Mouse (Mus musculus) activated CD4-positive, CD25-positive, alpha-beta regulatory T cell, adult 4 months (primary cell): ENCODE results near the gene Nemp1. TPM values are rescaled to one million over a fixed set of nuclear protein-coding genes. Genes with fewer than 3 reads are reported as not detected.
"Not testable (repeated sequence)": the region's sequence is repeated elsewhere in the genome, so short reads cannot be mapped to it uniquely, and the experiment has no call there.

ENCODE experiments used
- ATAC-seq: one replicate; pipeline ENCODE4 v1.8.0; 2017
- polyA plus RNA-seq, 2 experiments: library from polyadenylated mRNA; unstranded; fragments of 100-300 nt; shearing (Covaris generic); gene quantifications; one replicate each; pipeline ENCODE4 v1.2.1; 2017

Nemp1 gene
- polyA plus RNA-seq, 2 experiments from 2014 or later: 4.7 to 5.8 TPM

DNA sequence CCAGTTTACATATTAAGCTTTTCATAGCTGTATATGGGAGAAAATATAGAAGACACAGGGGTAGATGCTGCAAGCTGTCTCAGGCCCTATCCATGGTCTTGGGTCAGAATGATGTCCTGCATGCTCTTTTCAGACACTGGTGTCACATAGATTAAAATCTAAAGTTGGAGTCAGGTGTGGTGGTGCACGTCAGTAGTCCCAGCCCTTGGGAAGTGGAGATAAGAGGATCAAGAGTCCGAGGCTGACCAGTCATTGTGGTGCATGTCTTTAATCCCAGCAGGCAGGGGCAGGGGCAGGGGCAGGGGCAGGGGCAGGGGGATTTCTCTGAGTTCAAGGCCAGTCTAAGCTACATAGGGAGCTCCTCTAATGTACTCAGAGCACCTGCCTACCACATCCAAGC, 20.9 kb upstream of the Nemp1 start:
- no peak for ATAC-seq

DNA sequence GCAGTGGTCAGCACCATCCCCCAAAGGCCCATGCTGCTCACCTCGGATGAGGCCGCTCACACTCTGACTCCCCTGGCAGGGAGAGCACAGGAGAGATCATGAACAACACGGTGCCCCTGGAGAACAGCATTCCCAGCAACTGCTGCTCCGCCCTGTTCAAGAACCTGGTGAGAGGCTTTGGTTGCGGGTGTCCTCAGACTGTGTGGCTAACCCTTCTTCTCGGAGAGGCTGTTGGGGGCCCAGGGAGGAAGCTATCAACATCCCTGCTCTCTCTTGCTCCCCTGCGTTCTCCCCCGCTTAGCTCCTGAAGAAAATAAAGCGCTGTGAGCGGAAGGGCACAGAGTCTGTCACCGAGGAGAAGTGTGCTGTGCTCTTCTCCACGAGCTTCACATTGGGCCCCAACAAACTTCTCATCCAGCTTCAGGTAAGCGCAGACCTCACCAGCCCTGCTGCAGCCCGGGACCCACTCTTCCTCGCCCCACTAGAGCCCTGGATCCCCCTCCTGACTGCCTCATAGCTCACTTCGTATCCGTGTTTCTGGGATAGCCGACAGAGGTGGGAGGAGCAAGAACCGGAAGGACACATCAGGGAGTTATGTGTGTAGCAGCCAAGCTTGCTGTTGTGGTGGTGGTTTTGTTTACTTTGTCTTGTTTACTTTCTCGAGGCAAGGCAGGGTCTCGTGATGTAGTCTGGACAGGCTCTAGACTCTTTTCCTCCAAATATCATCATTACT, 13.6 kb upstream of the Nemp1 start:
- no peak for ATAC-seq

- ATAC-seq: peak; percentile 25
Measured at GRCm38 (mm10) chr10:127654970-127655579, 11.6 kb upstream of the Nemp1 start.

- ATAC-seq: not testable (repeated sequence)
Measured at GRCm38 (mm10) chr10:127657617-127658016, 9.1 kb upstream of the Nemp1 start.

DNA sequence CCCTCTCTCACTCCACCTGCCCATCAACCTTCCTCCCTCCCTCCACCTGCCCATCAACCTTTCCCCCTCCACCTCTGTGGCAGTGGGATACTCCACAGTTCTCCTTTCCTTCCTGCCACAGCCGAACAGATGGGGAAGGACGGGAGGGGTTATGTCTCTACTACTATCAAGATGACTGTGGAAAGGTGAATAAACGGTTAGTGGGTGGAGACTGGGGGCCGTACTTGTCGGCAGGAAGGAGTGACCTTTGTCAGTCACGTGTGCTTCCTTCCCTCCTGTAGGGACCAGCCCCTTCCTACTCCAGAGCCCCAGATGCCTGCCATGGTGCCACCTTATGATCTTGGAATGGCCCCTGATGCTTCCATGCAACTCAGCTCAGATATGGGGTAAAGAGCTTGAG, 8.6 kb upstream of the Nemp1 start:
- peak; percentile 14 for ATAC-seq

DNA sequence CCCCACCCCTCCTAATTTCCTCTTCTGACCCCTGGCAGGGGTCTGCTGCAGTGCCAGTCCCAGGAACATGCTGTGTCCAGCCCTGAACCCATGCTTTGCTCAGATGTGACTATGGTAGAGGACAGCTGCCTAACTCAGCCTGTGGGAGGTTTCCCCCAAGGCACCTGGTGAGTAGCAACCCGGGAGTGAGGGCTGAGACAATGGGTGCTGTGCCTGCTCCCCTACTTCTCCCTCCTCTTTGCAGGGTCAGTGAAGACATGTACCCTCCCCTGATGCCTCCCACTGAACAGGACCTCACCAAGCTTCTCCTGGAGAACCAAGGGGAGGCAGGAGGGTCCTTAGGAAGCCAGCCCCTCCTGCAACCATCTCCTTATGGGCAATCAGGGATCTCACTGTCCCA, 7.2 kb upstream of the Nemp1 start:
- no peak for ATAC-seq

DNA sequence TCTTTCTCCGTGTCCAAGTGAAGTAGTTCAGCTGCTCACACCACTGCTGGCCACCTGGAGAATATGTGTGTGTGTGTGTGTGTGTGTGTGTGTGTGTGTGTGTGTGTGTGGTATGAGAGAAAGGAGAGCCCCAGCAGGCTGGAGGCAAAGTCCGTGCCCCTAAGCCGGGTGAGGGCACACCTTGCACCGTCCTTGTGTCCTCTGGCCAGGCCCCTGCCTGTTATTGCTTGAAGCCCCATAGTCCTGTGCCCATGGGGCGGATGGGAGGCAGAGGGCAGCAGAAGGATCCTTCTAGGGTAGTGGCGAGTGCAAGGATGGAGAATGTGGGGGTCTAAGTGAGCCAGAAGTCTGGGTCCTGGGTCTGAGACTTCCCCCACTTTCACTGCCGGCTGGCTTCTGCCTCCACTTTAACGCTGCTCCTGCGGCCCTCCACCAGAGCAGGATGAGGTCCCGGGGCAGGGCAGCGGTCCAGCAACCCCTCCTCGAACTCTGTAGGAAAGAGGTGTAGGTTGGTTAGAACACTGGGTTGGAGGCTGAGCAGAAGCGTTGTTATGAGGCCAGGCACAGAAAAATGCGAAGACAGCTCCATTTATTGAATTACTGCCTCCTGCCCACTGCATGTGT, 5.3 kb upstream of the Nemp1 start:
- no peak for ATAC-seq

DNA sequence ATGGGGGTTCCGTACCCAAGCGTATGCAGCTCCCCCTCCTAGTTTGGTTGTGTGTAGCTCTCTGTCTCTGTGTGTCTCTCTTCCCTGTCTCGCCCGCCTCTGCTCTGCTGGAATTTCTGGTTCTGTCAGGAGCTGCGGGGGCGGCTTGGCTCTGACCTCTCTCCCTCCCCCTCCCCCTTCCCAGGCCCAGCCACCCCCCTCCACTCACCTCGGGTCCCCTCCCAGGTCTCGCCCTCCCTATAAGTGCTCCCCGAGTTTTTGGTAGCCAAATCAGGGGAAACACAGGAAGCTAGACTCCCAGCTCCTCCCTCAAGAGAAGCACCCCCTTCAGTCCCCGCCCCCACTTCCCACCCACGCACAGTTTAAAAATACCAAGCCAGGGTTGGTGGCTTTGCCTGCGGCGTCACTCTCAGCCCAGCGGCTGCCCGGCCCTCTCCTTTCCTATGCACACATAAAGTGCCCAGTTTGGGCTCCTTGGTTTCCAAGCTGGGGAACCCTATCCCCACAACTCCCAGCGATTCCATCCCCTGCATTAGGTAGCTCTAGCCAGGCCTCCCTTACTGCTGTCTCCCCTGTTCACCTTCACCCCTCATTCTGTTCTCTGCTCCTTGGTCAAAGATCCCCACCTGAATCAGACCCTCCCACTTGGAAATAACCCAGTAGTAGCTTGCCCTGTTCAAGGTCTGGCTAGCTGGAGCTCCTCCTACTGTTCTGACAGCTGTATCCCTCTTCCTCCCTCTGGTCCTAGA, 4.6 kb upstream of the Nemp1 start:
- peak; percentile 57 for ATAC-seq

- no peak for ATAC-seq
Measured at GRCm38 (mm10) chr10:127662666-127663253, 3.9 kb upstream of the Nemp1 start.

- ATAC-seq: no peak
Measured at GRCm38 (mm10) chr10:127663590-127663989, 3.1 kb upstream of the Nemp1 start.

DNA sequence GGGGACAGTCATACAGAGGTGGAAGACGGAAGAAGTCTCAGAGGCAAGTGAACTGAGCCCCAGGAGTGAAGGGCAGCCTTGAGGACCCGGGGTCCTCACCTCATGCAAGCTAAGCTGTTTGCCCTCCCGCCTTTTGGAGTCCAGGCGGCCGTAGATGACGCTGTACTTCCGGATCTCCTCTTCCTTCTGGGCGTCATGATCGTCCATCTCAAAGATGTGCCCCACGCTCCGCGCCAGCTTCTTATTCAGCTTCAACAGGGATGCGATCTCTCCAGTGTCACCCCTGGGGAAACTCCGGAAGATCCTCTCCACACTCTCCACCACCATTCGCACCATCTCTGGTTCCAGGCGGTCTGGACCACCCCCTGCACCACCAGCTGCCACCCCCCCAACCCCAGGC, 2.5 kb upstream of the Nemp1 start:
- no peak for ATAC-seq

DNA sequence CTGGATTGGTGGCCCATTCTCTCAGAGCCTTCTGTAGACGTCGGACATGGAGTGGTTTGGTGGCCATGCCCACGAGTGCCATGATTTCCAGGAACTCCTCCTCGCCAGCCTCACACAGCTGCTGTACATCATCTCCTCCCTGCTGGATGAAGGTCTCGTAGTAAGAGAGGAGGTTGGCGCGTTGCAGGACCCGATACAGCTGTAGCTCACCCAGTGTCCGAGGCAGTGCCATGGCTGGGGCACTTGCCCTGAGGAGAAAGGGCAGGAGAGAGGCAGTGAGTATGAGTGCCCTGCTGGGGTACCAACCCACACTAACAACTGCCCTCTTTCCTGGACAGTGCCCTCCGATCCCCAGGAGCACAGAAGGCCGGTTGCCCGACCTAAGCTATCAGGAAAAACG, 1.8 kb upstream of the Nemp1 start:
- ATAC-seq: no peak

GRCm38 (mm10) chr10:127665366-127666181, 1.1 kb upstream of the Nemp1 start:
- ATAC-seq: no peak

DNA sequence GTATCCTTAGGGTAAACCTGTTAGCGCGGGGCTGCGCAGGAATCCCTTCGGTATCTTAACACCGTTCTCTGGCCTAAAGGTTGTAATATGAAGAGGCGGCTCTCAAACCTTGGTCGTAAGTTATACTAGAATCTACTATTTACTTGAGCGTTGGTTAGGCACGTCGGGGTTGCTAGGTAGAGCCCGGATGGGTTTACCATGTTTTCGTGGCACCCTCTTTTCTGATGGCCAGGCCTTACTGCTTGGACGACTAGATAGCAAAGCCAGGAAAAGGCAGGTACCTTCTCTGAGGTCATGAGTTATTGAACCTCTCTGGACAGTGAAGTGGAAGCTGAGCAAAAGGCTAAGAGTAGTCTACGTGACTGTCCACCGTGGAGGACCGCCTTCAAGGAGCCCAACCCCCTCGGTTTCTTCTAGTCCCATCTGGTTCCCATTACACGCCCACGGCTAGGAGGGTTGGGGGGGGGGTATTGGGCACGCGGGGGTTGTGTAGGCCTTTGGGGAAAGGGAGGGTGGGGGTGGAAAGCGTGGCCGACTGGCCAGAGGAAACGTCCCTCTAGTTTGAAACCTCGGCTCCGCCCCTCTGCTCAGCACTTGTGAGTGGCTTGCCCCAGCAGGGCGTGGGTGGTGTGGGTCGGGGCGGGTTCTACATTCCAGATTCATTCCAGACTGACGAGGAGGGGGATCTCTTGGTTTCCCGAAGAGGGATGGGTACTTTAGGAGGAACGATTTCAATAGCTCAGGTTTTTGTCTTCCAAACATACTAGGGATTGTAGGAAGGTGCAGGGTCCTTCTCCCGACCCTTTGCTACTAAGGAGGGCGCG, 780 bp downstream of the Nemp1 start:
- peak; percentile 37 for ATAC-seq

GRCm38 (mm10) chr10:127668093-127669050, 1.7 kb downstream of the Nemp1 start, which contains the start of gene Nab2:
TSS of gene Nab2 (minus strand) at chr10:127668568.
- peak; percentile 55 for ATAC-seq

DNA sequence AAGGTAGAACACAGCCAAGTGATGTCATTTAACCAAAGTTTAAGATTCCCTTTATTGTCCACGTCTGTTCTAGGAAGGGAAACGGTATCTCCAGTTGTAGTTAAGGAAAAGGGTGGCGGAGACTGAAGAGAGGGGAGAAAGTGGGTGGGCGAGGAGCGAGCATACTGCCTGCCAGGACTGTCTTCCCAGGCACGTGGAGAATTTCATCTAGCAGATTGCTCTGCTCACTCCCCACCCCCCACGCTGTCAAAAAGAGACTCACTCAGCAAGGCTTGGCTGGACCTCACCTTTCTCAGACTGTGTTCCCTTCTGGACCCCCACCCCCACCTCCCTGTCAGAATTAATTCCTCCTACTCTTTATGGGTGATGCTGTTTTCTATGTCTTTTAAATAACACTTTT, 2.5 kb downstream of the Nemp1 start:
- ATAC-seq: no peak

- no peak for ATAC-seq
Measured at GRCm38 (mm10) chr10:127670185-127670584, 3.5 kb downstream of the Nemp1 start.

GRCm38 (mm10) chr10:127671276-127671675, 4.6 kb downstream of the Nemp1 start:
- ATAC-seq: no peak

- ATAC-seq: no peak
Measured at GRCm38 (mm10) chr10:127674046-127674655, 7.5 kb downstream of the Nemp1 start.
